Comparison of ENCODE assay signal across 23 mouse cellular contexts in the genomic region with DNA sequence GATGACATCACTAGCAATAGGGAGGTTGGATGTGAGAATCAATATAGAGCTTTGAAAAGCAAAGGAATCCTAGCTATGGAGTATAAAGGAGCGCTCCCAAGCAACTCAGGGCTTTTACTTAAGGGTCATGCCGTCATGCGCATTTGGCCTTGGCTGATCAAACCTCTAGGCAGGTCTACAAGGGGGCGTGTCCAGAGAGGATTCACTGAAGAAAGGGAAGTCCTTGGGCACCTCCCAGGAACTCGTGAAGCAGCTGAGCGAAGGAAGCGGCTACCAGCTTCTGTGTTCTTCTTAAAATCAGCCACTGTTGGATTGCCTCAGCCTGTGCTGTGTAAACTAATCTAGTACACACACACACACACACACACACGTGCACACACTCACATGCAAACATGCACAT. TPM values are rescaled to one million over a fixed set of nuclear protein-coding genes. Genes with fewer than 3 reads are reported as not detected.
DNase-seq lines count a peak whose midpoint lies in the region; ATAC-seq and TF ChIP-seq lines count a peak whose summit lies in the region.
"Had no signal": no experiment of that assay in that cellular context is flagged by ENCODE, and none has a peak within 500 bp of the region (broad histone marks: within the 10 kb centered on the region; RNA-seq: fewer than 3 reads in every experiment).

No protein-coding gene starts in this region.

- H3K27me3 ChIP-seq in liver, embryonic 12.5 days (replicated peaks), result no peaks in the 10 kb centered on the region
- no peaks in the 10 kb centered on the region for H3K27me3 ChIP-seq in liver, postnatal 0 days (ENCODE audit: insufficient read depth, low read length)
- H3K27me3 ChIP-seq: lung, embryonic 15.5 days; Patski; stomach, embryonic 15.5 days had no signal

- no peak overlapping the region for H3K9ac ChIP-seq in liver, embryonic 12.5 days
- no peak overlapping the region for H3K9ac ChIP-seq in liver, postnatal 0 days (replicated peaks)
- H3K9ac ChIP-seq: lung, embryonic 15.5 days; stomach, embryonic 15.5 days had no signal

- TF ChIP-seq EP300 in liver, postnatal 0 days (IDR thresholded peaks at IDR 0.05; ENCODE audit: low read depth), result no peak

- no peak overlapping the region for H3K4me3 ChIP-seq in liver, embryonic 12.5 days
- no peak overlapping the region for H3K4me3 ChIP-seq in liver, postnatal 0 days (ENCODE audit: low read depth, low read length)
- H3K4me3 ChIP-seq: embryonic facial prominence, embryonic 10.5 days; lung, embryonic 15.5 days; stomach, embryonic 15.5 days had no signal

- H3K9me3 ChIP-seq in liver, embryonic 12.5 days (replicated peaks), result no peaks in the 10 kb centered on the region
- no peaks in the 10 kb centered on the region for H3K9me3 ChIP-seq in liver, postnatal 0 days (ENCODE audit: low read length)
- H3K9me3 ChIP-seq: embryonic facial prominence, embryonic 10.5 days; lung, embryonic 15.5 days; stomach, embryonic 15.5 days had no signal

- WGBS in liver, embryonic 12.5 days (ENCODE audit: insufficient replicate concordance), result 32% methylated on average over 8 of the region's 8 CpGs
- WGBS in liver, postnatal 0 days (ENCODE audit: insufficient replicate concordance), result 31% methylated on average over 8 of the region's 8 CpGs

- H3K4me2 ChIP-seq in liver, embryonic 12.5 days, result no peak overlapping the region
- no peak overlapping the region for H3K4me2 ChIP-seq in liver, postnatal 0 days (ENCODE audit: low read depth, low read length)
- H3K4me2 ChIP-seq: lung, embryonic 15.5 days; stomach, embryonic 15.5 days had no signal

- DNase-seq in liver, result peak; percentile 34
- DNase-seq in 416B (ENCODE audit: low read depth), result peak; percentile 70
- DNase-seq in R1 (ENCODE audit: low read depth, low spot score), result peak; percentile 53
- peak; percentile 36 for DNase-seq in liver, postnatal 0 days
- no peak for DNase-seq in cerebellum, postnatal 10 days
- DNase-seq in thymus, postnatal 10 days (ENCODE audit: low spot score in 2 of 2), result no peak
- no peak for DNase-seq in gastrocnemius, postnatal 10 days
- DNase-seq: adrenal gland, postnatal 25 days; cerebellum, adult 11-12 months; cerebellum, postnatal 25 days; heart, adult 18-20 months; heart, postnatal 4 days; right cerebral cortex, adult 18-20 months; thymus, adult 2 months had no signal

- no peak for TF ChIP-seq CTCF in liver, postnatal 0 days (IDR thresholded peaks at IDR 0.05; ENCODE audit: low read depth)

- H3K27ac ChIP-seq in liver, embryonic 12.5 days, result no peak overlapping the region
- no peak overlapping the region for H3K27ac ChIP-seq in liver, postnatal 0 days (ENCODE audit: low read depth)
- H3K27ac ChIP-seq: embryonic facial prominence, embryonic 10.5 days; hindbrain, postnatal 0 days; kidney, postnatal 0 days; lung, embryonic 15.5 days; stomach, embryonic 15.5 days had no signal

- H3K36me3 ChIP-seq in liver, embryonic 12.5 days, result no peaks in the 10 kb centered on the region
- no peaks in the 10 kb centered on the region for H3K36me3 ChIP-seq in liver, postnatal 0 days (replicated peaks; ENCODE audit: insufficient read depth, low read length)
- H3K36me3 ChIP-seq: embryonic facial prominence, embryonic 10.5 days; lung, embryonic 15.5 days; stomach, embryonic 15.5 days had no signal

- H3K4me1 ChIP-seq in liver, embryonic 12.5 days, result peaks cover 10% of the 10 kb centered on the region; the same call in 1 of the 2 replicates
- H3K4me1 ChIP-seq in liver, postnatal 0 days (ENCODE audit: insufficient read depth), result peaks cover 18% of the 10 kb centered on the region; the same call in 1 of the 2 replicates
- H3K4me1 ChIP-seq: stomach, embryonic 15.5 days had no signal

- ATAC-seq in liver, embryonic 12.5 days, result no peak
- no peak; the same call in 1 of the 2 replicates for ATAC-seq in liver, postnatal 0 days
- ATAC-seq: hindbrain, postnatal 0 days; intestine, postnatal 0 days; midbrain, embryonic 16.5 days; Patski had no signal

RNA-seq across cellular contexts. Expression of gene Snrpd3, which starts 43.9 kb away (rescaled TPM):
- polyA plus RNA-seq in liver, embryonic 12.5 days (2016; fragmentation: Nextera tagmentation; extraction: Ambion mirVana), result 119 and 126 TPM in 2 replicates
- 51.9 and 58.8 TPM in 2 replicates for polyA plus RNA-seq in liver, postnatal 0 days (2015; fragmentation: Nextera tagmentation; extraction: Ambion mirVana)
- total RNA-seq in gastrocnemius, postnatal 10 days (2021), result 100 to 1,000 TPM; 126 to 134 TPM

RNA-seq across cellular contexts. Expression of gene Gucd1, which starts 44.4 kb away (rescaled TPM):
- polyA plus RNA-seq in liver, embryonic 12.5 days (2016; fragmentation: Nextera tagmentation; extraction: Ambion mirVana), result 46.6 and 50.5 TPM in 2 replicates
- polyA plus RNA-seq in liver, postnatal 0 days (2015; fragmentation: Nextera tagmentation; extraction: Ambion mirVana), result 45.2 and 45.6 TPM in 2 replicates
- total RNA-seq in gastrocnemius, postnatal 10 days (2021), result 10 to 100 TPM; 46.9 to 47.5 TPM

Comparison
In these comparisons a context has a peak if more than half of its experiments do, and no peak if none do; other contexts are left out.
1. DNase-seq: peak in liver (single experiment), 416B (single experiment), R1 (single experiment) and liver, postnatal 0 days (single experiment); none in cerebellum, postnatal 10 days (0 of 2), thymus, postnatal 10 days (0 of 2) and gastrocnemius, postnatal 10 days (single experiment).